Mouse (Mus musculus) stomach, embryonic 14.5 days (tissue): ENCODE measurements around the gene Tmem132c. TPM values are rescaled to one million over a fixed set of nuclear protein-coding genes. Genes with fewer than 3 reads are reported as not detected.

ENCODE experiments used
- ATAC-seq: fragments of 200-750 bp; cut with Nextera tagmentation; 2 replicates; pipeline ENCODE4 v1.8.0; 2017; ENCODE audit warnings: low read depth, moderate TSS enrichment; ENCODE audit not compliant: insufficient number of reproducible peaks, insufficient read depth, low FRiP score
- H3K27ac ChIP-seq: fragments of 300-500 bp; sonication (generic); 2 replicates; pipeline ENCODE4 v1.5.1; 2014; ENCODE audit warnings: mild to moderate bottlenecking, low read length, moderate library complexity, mixed read lengths
- H3K27me3 ChIP-seq: fragments of 300-500 bp; sonication (generic); 2 replicates; pipeline ENCODE4 v1.6.1; 2014; ENCODE audit warnings: low read length, control low read depth, mixed read lengths; ENCODE audit not compliant: control insufficient read depth, insufficient read depth
- H3K36me3 ChIP-seq: fragments of 300-500 bp; sonication (generic); 2 replicates; pipeline ENCODE4 v1.6.1; 2014; ENCODE audit warnings: mild to moderate bottlenecking, control low read depth, low read length, moderate library complexity, mixed read lengths; ENCODE audit not compliant: control insufficient read depth, insufficient read depth
- H3K4me1 ChIP-seq: fragments of 300-500 bp; sonication (generic); 2 replicates; pipeline ENCODE4 v1.6.1; 2014; ENCODE audit warnings: low read length, control low read depth, mixed read lengths; ENCODE audit not compliant: control insufficient read depth, insufficient read depth
- H3K4me2 ChIP-seq: fragments of 300-500 bp; sonication (generic); replicated peaks from 2 replicates; pipeline ENCODE4 v1.6.1; 2014; ENCODE audit warnings: low read depth, low read length, control low read depth
- H3K4me3 ChIP-seq: fragments of 300-500 bp; sonication (generic); 2 replicates; pipeline ENCODE4 v1.5.1; 2014; ENCODE audit warnings: low read depth, low read length, control low read depth
- H3K9ac ChIP-seq: fragments of 300-500 bp; sonication (generic); replicated peaks from 2 replicates; pipeline ENCODE4 v1.6.1; 2014; ENCODE audit warnings: low read depth, mild to moderate bottlenecking, control low read depth, low read length, moderate library complexity, mixed read lengths
- H3K9me3 ChIP-seq: fragments of 300-500 bp; sonication (generic); 2 replicates; pipeline ENCODE4 v1.6.1; 2016; ENCODE audit warnings: low read depth, low read length, control low read depth; ENCODE audit not compliant: control insufficient read depth
- WGBS: fragments of 180-500 bp; shearing (Covaris S2); extraction: QIAGEN DNeasy Blood & Tissue Kit; methylation state at CpG from one replicate; pipeline ENCODE4 v1.1.7; 2014; 5-methylcytosine and 5-hydroxymethylcytosine counted together
- polyA plus RNA-seq: library from polyadenylated mRNA; unstranded; fragments of >200 nt; fragmentation: Nextera tagmentation; extraction: Ambion mirVana; gene quantifications from 2 replicates; pipeline ENCODE4 v1.2.1, GENCODE M21; 2014

Tmem132c gene
- polyA plus RNA-seq, 1 experiment from 2014 or later: 1.8 TPM

GRCm38 (mm10) chr5:127305719-127306118 is 64.1 kb downstream of the Tmem132c start:
- WGBS: 56% methylated on average over 5 of the region's 5 CpGs
- no peaks in the 10 kb centered on the region for H3K36me3 ChIP-seq
- H3K4me3 ChIP-seq: no peak overlapping the region
- H3K4me1 ChIP-seq: no peaks in the 10 kb centered on the region; the same call in 1 of the 2 replicates
- no peaks in the 10 kb centered on the region for H3K9me3 ChIP-seq
- no peak overlapping the region for H3K27ac ChIP-seq
- no peak for ATAC-seq
- no peak overlapping the region for H3K4me2 ChIP-seq
- H3K27me3 ChIP-seq: no peaks in the 10 kb centered on the region
- H3K9ac ChIP-seq: no peak overlapping the region

- H3K9me3 ChIP-seq: no peaks in the 10 kb centered on the region
- no peaks in the 10 kb centered on the region for H3K4me1 ChIP-seq
- H3K9ac ChIP-seq: no peak overlapping the region
- no peak overlapping the region for H3K4me2 ChIP-seq
- 11% methylated on average over 1 of the region's 1 CpGs for whole genome bisulfite sequencing
- no peaks in the 10 kb centered on the region for H3K27me3 ChIP-seq
- ATAC-seq: no peak
- no peaks in the 10 kb centered on the region for H3K36me3 ChIP-seq
- no peak overlapping the region for H3K4me3 ChIP-seq
- no peak overlapping the region for H3K27ac ChIP-seq
Measured at GRCm38 (mm10) chr5:127306726-127307125, 65.1 kb downstream of the Tmem132c start.

DNA sequence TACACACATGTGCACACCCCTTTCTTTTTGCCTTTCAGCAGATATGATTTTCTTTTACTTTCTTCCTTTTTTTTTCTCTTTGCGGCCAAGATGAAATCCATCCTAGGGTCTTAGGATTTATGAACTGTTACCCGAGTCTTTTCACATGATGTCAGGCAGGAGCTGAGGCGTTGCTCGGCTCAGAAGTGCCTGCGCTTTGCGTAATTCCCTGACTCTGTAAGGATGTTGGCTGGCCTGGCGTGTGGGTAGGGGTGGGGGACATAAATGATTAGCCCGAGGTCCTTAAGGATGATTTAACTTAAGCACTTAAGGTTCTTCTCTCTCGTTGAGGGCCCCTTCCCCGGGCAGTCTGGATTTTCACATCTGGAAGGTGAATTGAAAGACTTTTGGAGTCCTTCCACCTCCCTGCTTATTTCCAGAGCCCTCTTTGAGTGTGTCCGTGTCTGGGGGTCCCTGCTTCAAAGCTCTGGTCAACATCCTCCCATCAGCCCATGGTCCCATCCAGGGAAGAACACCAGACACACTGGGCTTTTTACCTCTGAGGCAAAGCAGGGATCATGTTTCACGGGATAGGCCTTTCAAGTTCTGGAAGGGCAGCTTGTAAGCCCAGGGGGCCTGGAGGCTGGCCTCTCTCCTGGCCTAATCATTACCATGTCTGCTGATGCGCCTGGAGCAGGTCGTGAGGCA is 68.9 kb downstream of the Tmem132c start:
- no peak overlapping the region for H3K4me3 ChIP-seq
- H3K9me3 ChIP-seq: no peaks in the 10 kb centered on the region
- H3K4me1 ChIP-seq: no peaks in the 10 kb centered on the region
- ATAC-seq: peak; percentile 76; the same call in 1 of the 2 replicates
- no peak overlapping the region for H3K27ac ChIP-seq
- no peaks in the 10 kb centered on the region for H3K27me3 ChIP-seq
- no peak overlapping the region for H3K9ac ChIP-seq
- no peaks in the 10 kb centered on the region for H3K36me3 ChIP-seq
- 25% methylated on average over 14 of the region's 14 CpGs for WGBS
- H3K4me2 ChIP-seq: no peak overlapping the region

GRCm38 (mm10) chr5:127311005-127311331 is 69.4 kb downstream of the Tmem132c start:
- ATAC-seq: peak; percentile 18; the same call in 1 of the 2 replicates
- Histone ChIP-seq H3K36me3 (no peaks in the 10 kb centered on the region), H3K27ac (no peak overlapping the region), H3K9me3 (no peaks in the 10 kb centered on the region), H3K9ac (no peak overlapping the region), H3K27me3 (no peaks in the 10 kb centered on the region), H3K4me2 (no peak overlapping the region), H3K4me3 (no peak overlapping the region), H3K4me1 (no peaks in the 10 kb centered on the region)
- WGBS: 67% methylated on average over 2 of the region's 2 CpGs

DNA sequence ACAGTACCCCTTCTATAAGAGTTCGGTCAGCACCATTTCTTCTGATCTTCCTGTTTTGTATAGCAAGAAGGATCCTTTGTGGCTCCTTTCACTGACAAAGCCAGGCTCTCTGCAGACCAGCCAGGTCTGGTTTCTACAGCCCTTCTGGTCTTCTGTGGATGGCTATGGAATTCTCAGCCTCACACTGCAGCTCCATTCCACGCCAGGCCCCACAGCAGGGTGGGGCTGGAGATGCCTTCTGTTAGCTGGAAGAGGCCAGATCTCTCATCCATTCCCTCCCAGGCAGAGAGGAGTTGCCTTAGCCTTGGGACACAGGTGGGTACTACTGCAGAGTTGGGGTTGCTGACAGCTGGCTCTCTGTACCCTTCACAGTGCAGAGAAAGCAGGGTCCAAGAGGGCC is 72.0 kb downstream of the Tmem132c start:
- ATAC-seq: no peak

GRCm38 (mm10) chr5:127319096-127319779 is 77.6 kb downstream of the Tmem132c start:
- H3K9ac ChIP-seq: no peak overlapping the region
- H3K4me1 ChIP-seq: peaks cover 4% of the 10 kb centered on the region; the same call in 1 of the 2 replicates
- peak overlapping the region; percentile 15; the same call in 1 of the 2 replicates for H3K27ac ChIP-seq
- ATAC-seq: no peak
- H3K4me3 ChIP-seq: no peak overlapping the region
- 37% methylated on average over 12 of the region's 12 CpGs for WGBS
- H3K4me2 ChIP-seq: no peak overlapping the region
- no peaks in the 10 kb centered on the region for H3K36me3 ChIP-seq
- H3K9me3 ChIP-seq: no peaks in the 10 kb centered on the region
- no peaks in the 10 kb centered on the region for H3K27me3 ChIP-seq

More for the DNA sequence above, 72.0 kb downstream of the Tmem132c start:
- H3K27me3 ChIP-seq: no peaks in the 10 kb centered on the region
- no peak overlapping the region for H3K27ac ChIP-seq
- no peak overlapping the region for H3K4me3 ChIP-seq
- no peak overlapping the region for H3K9ac ChIP-seq
- H3K36me3 ChIP-seq: no peaks in the 10 kb centered on the region
- H3K4me1 ChIP-seq: no peaks in the 10 kb centered on the region
- no peak overlapping the region for H3K4me2 ChIP-seq
- 67% methylated on average over 2 of the region's 2 CpGs for WGBS
- H3K9me3 ChIP-seq: no peaks in the 10 kb centered on the region

DNA sequence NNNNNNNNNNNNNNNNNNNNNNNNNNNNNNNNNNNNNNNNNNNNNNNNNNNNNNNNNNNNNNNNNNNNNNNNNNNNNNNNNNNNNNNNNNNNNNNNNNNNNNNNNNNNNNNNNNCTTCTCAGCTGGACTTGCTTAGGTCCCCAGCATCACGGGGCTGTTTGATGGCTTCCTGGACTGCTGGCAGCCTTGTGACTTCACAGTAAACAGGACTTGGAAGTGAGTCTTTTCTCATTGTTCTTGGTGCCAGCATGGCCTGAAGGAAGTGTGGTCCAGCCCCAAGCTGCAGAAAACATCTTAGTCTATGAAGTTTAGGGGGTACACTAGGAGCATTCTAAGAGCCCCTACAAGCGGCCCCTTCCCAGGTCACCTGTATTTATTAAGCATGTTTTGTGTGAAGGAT is 83.0 kb downstream of the Tmem132c start:
- Histone ChIP-seq H3K27ac (no peak overlapping the region), H3K36me3 (no peaks in the 10 kb centered on the region), H3K4me3 (no peak overlapping the region), H3K9ac (no peak overlapping the region), H3K4me1 (peaks cover 4% of the 10 kb centered on the region; the same call in 1 of the 2 replicates), H3K27me3 (no peaks in the 10 kb centered on the region), H3K9me3 (no peaks in the 10 kb centered on the region), H3K4me2 (no peak overlapping the region)
- ATAC-seq: no peak
- 45% methylated on average over 2 of the region's 2 CpGs for WGBS

GRCm38 (mm10) chr5:127336048-127336907 is 94.7 kb downstream of the Tmem132c start:
- peaks cover 7% of the 10 kb centered on the region; the same call in 1 of the 2 replicates for H3K4me1 ChIP-seq
- 6% methylated on average over 13 of the region's 15 CpGs for WGBS
- no peak overlapping the region for H3K27ac ChIP-seq
- peak overlapping the region; percentile 24; the same call in 1 of the 2 replicates for H3K4me2 ChIP-seq
- ATAC-seq: peak; percentile 64; the same call in 1 of the 2 replicates
- H3K4me3 ChIP-seq: no peak overlapping the region
- H3K9ac ChIP-seq: no peak overlapping the region
- H3K27me3 ChIP-seq: no peaks in the 10 kb centered on the region
- no peaks in the 10 kb centered on the region for H3K9me3 ChIP-seq
- no peaks in the 10 kb centered on the region for H3K36me3 ChIP-seq
